ENCODE assay signal across 11 mouse cellular contexts in the genomic region with DNA sequence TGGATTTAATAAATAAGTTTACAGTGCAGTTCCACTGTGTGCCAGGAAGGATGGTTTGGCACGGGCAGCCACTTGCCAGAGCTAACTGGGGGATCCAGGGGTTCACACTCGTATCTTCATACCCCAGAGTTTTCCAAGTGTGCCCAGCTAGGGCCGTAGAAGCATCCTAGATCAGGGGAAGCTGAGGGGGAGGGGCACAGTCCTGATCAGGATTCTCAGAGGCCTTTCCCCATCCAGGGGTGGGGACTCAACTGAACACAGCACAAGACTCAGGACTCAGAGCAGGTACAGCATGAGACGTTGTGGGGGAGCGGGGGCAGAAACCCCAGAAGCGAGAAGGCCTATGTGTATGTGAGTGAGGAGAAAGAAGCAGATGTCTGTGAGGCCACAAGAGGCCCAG. TPM values are rescaled to one million over a fixed set of nuclear protein-coding genes. Genes with fewer than 3 reads are reported as not detected.
DNase-seq lines count a peak whose midpoint lies in the region; ATAC-seq and TF ChIP-seq lines count a peak whose summit lies in the region.
"Had no signal": no experiment of that assay in that cellular context is flagged by ENCODE, and none has a peak within 500 bp of the region (broad histone marks: within the 10 kb centered on the region; RNA-seq: fewer than 3 reads in every experiment).

No protein-coding gene starts in this region.

- H3K9ac ChIP-seq in kidney, embryonic 16.5 days (replicated peaks; ENCODE audit: low read length), result peak overlapping the region; percentile 56
- H3K9ac ChIP-seq in intestine, embryonic 14.5 days (ENCODE audit: low read length), result peak overlapping the region; percentile 17; the same call in 1 of the 2 replicates
- H3K9ac ChIP-seq: forebrain, embryonic 12.5 days; hindbrain, embryonic 15.5 days had no signal

- H3K9me3 ChIP-seq in kidney, embryonic 16.5 days (ENCODE audit: low read length), result no peaks in the 10 kb centered on the region
- H3K9me3 ChIP-seq in E14TG2a.4 (ENCODE audit: low read length), result no peaks in the 10 kb centered on the region
- no peaks in the 10 kb centered on the region for H3K9me3 ChIP-seq in intestine, embryonic 14.5 days (ENCODE audit: control insufficient read depth, low read length)
- H3K9me3 ChIP-seq: forebrain, embryonic 12.5 days; hindbrain, embryonic 15.5 days had no signal

- H3K27me3 ChIP-seq in kidney, embryonic 16.5 days (ENCODE audit: insufficient read depth, low read length), result no peaks in the 10 kb centered on the region
- no peaks in the 10 kb centered on the region for H3K27me3 ChIP-seq in E14TG2a.4 (ENCODE audit: insufficient read depth, low read length)
- H3K27me3 ChIP-seq in intestine, embryonic 14.5 days (replicated peaks; ENCODE audit: control insufficient read depth, insufficient read depth, low read length), result no peaks in the 10 kb centered on the region
- H3K27me3 ChIP-seq: forebrain, embryonic 12.5 days; hindbrain, embryonic 15.5 days had no signal

- peaks cover 23% of the 10 kb centered on the region for H3K36me3 ChIP-seq in kidney, embryonic 16.5 days (ENCODE audit: insufficient read depth, low read length)
- H3K36me3 ChIP-seq in E14TG2a.4 (ENCODE audit: insufficient read depth, low read length), result peaks cover 51% of the 10 kb centered on the region
- H3K36me3 ChIP-seq in intestine, embryonic 14.5 days (ENCODE audit: control insufficient read depth, insufficient read depth, low read length), result peaks cover 38% of the 10 kb centered on the region
- H3K36me3 ChIP-seq: hindbrain, embryonic 15.5 days had no signal

- H3K4me1 ChIP-seq in kidney, embryonic 16.5 days (ENCODE audit: insufficient read depth, low read length), result peaks cover 86% of the 10 kb centered on the region
- H3K4me1 ChIP-seq in E14TG2a.4 (replicated peaks; ENCODE audit: low read depth, low read length), result peaks cover 60% of the 10 kb centered on the region
- H3K4me1 ChIP-seq in intestine, embryonic 14.5 days (replicated peaks; ENCODE audit: control insufficient read depth, insufficient read depth, low read length), result peaks cover 51% of the 10 kb centered on the region

- WGBS in kidney, embryonic 16.5 days, result 48% methylated on average over 6 of the region's 6 CpGs
- WGBS in intestine, embryonic 14.5 days, result 47% methylated on average over 6 of the region's 6 CpGs

- DNase-seq in adrenal gland, adult (ENCODE audit: inconsistent age in 2 of 2, low spot score in 1 of 2), result peak; percentile 22 to 62
- no peak for DNase-seq in adrenal gland, postnatal 10 days
- DNase-seq in kidney, adult 8-10 months, result no peak
- DNase-seq in intestine, embryonic 14.5 days (ENCODE audit: low spot score), result no peak
- DNase-seq in frontal cortex, adult 2 months (ENCODE audit: extremely low spot score in 1 of 2, low spot score in 1 of 2), result no peak
- DNase-seq in left cerebral cortex, postnatal 25 days (ENCODE audit: low spot score in 2 of 2), result no peak
- DNase-seq: cerebellum, adult 18-20 months had no signal

- no peak overlapping the region for H3K4me3 ChIP-seq in kidney, embryonic 16.5 days (ENCODE audit: low read length)
- peak overlapping the region; percentile 57 for H3K4me3 ChIP-seq in E14TG2a.4 (replicated peaks; ENCODE audit: low read length)
- no peak overlapping the region for H3K4me3 ChIP-seq in intestine, embryonic 14.5 days (ENCODE audit: low read depth, low read length)
- H3K4me3 ChIP-seq: forebrain, embryonic 12.5 days; hindbrain, embryonic 15.5 days had no signal

- intact Hi-C loops in left cerebral cortex, postnatal 25 days (cut with DNase I), result no loop called here

- no peak for TF ChIP-seq CTCF in E14TG2a.4 (conservative IDR thresholded peaks at IDR 0.05; ENCODE audit: low read length)

- peak overlapping the region; percentile 94 for H3K27ac ChIP-seq in kidney, embryonic 16.5 days (ENCODE audit: low read length)
- H3K27ac ChIP-seq in intestine, embryonic 14.5 days (ENCODE audit: low read depth), result peak overlapping the region; percentile 80
- H3K27ac ChIP-seq: forebrain, embryonic 12.5 days; hindbrain, embryonic 15.5 days had no signal

- peak; percentile 21; the same call in 1 of the 2 replicates for ATAC-seq in kidney, embryonic 16.5 days (ENCODE audit: low FRiP score, low TSS enrichment)
- ATAC-seq in intestine, embryonic 14.5 days (replicated peaks; ENCODE audit: low FRiP score, low TSS enrichment, low read depth), result peak; percentile 24; the same call in 1 of the 2 replicates

- peak overlapping the region; percentile 38; the same call in 1 of the 2 replicates for H3K4me2 ChIP-seq in kidney, embryonic 16.5 days (replicated peaks; ENCODE audit: low read depth, low read length)
- H3K4me2 ChIP-seq in intestine, embryonic 14.5 days (ENCODE audit: low read length), result peak overlapping the region; percentile 33
- H3K4me2 ChIP-seq: forebrain, embryonic 12.5 days; hindbrain, embryonic 15.5 days had no signal

RNA-seq across cellular contexts. Expression of a gene that starts 14.2 kb away (rescaled TPM):
- 10 to 100 TPM; 35.2 to 43.2 TPM for total RNA-seq in adrenal gland, postnatal 10 days (2021)
- polyA plus RNA-seq in kidney, embryonic 16.5 days (2015; fragmentation: Nextera tagmentation; extraction: Ambion mirVana), result 10.7 and 10.8 TPM in 2 replicates
- 12.9 and 14.2 TPM in 2 replicates for polyA plus RNA-seq in intestine, embryonic 14.5 days (2014; fragmentation: Nextera tagmentation; extraction: Ambion mirVana)
- polyA plus RNA-seq in frontal cortex, adult 2 months (2012; rRNA removed), result 74.9 and 86.0 TPM in 2 replicates
- total RNA-seq in left cerebral cortex, postnatal 25 days (2021), result 100 to 1,000 TPM; 109 to 120 TPM

RNA-seq across cellular contexts. Expression of a gene that starts 54.5 kb away (rescaled TPM):
- total RNA-seq in adrenal gland, postnatal 10 days (2021), result 1 to 10 TPM; 2.8 to 6.7 TPM
- polyA plus RNA-seq in kidney, embryonic 16.5 days (2015; fragmentation: Nextera tagmentation; extraction: Ambion mirVana), result 3.8 and 4.8 TPM in 2 replicates
- 1.9 and 2.0 TPM in 2 replicates for polyA plus RNA-seq in intestine, embryonic 14.5 days (2014; fragmentation: Nextera tagmentation; extraction: Ambion mirVana)
- 12.2 and 12.4 TPM in 2 replicates for polyA plus RNA-seq in frontal cortex, adult 2 months (2012; rRNA removed)
- total RNA-seq in left cerebral cortex, postnatal 25 days (2021), result 10 to 100 TPM; 13.8 to 16.6 TPM

RNA-seq across cellular contexts. Expression of a gene that starts 56.7 kb away (rescaled TPM):
- total RNA-seq in adrenal gland, postnatal 10 days (2021), result 1 to 10 TPM; 3.8 to 4.2 TPM
- 4.8 and 5.2 TPM in 2 replicates for polyA plus RNA-seq in kidney, embryonic 16.5 days (2015; fragmentation: Nextera tagmentation; extraction: Ambion mirVana)
- polyA plus RNA-seq in intestine, embryonic 14.5 days (2014; fragmentation: Nextera tagmentation; extraction: Ambion mirVana), result 11.1 and 11.9 TPM in 2 replicates
- 3.4 and 4.1 TPM in 2 replicates for polyA plus RNA-seq in frontal cortex, adult 2 months (2012; rRNA removed)
- 1 to 10 TPM; 2.5 to 4.1 TPM for total RNA-seq in left cerebral cortex, postnatal 25 days (2021)

Comparison
In these comparisons a context has a peak if more than half of its experiments do, and no peak if none do; other contexts are left out.
1. DNase-seq: peak in adrenal gland, adult (2 of 2); none in adrenal gland, postnatal 10 days (single experiment), kidney, adult 8-10 months (0 of 2), intestine, embryonic 14.5 days (single experiment), frontal cortex, adult 2 months (0 of 2) and left cerebral cortex, postnatal 25 days (0 of 2).